Mouse (Mus musculus): ENCODE data around the gene Tnnc1.

DNA sequence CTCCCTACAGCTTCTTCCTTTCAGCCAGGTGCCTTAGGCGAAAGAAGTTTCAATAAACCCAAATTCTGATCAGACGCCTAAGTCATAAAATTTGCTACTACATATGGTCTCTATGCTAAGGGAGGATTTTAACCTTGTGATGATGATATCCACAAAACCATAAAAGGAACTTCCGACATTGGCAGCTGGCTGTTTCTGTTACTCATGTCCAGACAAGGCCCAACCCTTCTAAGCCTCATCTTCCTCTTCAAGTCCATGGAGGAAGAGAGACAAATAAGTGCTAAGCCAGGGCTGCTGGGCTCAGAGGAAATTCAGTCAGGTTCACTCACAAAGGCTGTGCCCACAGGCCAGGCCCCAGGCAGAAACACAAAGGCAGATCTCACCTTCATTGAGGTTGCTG lies 18.8 kb upstream of the Tnnc1 start:
- TF ChIP-seq POLR2A (IDR thresholded peaks at IDR 0.05; ENCODE audit: low read depth, low read length) (no peak), CTCF (IDR thresholded peaks at IDR 0.05; ENCODE audit: extremely low read depth, insufficient read depth, insufficient read length, insufficient replicate concordance) (no peak)

Measured in spleen, adult 2 months (tissue).